Mouse (Mus musculus) lung, postnatal 0 days (tissue): ENCODE results near the gene Il2.

Source experiments
- CTCF ChIP-seq: IDR thresholded peaks from 2 replicates; pipeline ENCODE4 v1.5.1; 2016; ENCODE audit warnings: antibody characterized with exemption, mild to moderate bottlenecking
- EP300 ChIP-seq: IDR thresholded peaks from 2 replicates; pipeline ENCODE4 v1.6.1; 2016; ENCODE audit warnings: antibody characterized with exemption, mild to moderate bottlenecking, control low read depth

DNA sequence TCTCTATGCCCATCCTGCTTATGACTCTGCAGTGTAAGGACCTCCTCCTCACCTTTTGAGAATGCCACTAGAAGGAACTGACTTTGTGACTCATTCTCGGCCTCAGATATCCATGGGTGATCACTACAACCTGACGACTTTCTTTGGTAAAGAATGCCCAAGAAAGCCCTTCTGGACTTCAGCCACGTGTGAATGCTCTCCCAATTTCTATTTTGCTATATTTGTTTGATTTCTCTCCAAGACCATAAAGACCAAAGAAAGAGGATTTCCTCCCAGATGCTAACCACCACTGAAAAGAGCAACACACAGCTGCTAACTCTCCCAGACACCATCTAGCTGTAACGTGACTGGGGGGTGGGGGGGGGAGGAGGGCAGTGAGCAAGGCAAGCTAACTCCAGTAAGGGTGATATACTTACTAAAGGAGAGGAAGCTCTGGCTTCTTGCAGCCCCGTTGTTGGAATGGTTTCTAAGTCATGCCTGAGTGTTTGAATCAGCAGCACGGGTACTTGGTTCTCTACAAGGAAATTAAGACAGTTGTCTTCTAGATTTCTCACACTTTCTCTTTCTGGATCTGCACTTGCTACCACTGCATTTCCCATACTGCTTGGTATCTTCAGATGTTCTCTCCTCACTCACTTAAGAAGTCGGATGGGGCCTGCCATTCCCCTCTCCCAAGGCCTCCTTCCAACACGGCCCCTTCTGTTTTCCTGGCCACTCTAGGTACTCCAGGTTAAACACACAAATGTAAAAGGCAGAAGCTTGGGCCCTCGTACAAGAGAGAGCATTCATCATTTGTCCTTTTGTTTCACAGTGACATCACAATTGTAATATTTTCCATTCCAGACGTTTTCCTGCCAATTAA, 49.2 kb upstream of the Il2 start:
- TF ChIP-seq EP300: no peak
- no peak for TF ChIP-seq CTCF
